Mouse (Mus musculus) gonadal fat pad, adult 2 months (tissue): ENCODE measurements at regions not wholly inside any gene's neighbourhood (a gene's known extent, or its start where the extent isn't known, plus 50 kb on each side); places are given as distances from the start of the nearest gene placed in this dataset.

Source experiments
- DNase-seq: peaks from one replicate; pipeline ENCODE4 v3.0.0-alpha.2; 2012; ENCODE audit warnings: low read depth

DNA sequence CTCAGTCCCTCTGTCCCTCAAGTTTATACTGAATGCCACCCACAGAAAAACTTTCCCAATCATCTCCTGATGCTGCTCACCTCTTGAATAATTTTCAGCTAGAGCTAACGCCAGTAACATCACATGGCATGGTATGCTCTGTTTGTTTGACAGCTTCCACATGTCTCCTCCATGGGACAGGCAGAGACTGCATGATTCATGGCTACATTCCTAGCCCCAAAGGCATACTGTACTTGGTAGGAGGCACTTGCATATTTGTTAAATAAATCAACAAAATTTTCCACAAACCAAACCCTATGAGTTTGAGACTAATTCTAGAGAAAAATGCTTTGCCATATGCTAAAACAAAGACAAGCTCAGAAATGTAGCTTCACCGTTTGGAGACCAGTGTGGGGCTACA, 304.9 kb downstream of the Rfpl4b start:
- DNase-seq: no peak
